Comparison of ENCODE assay signal across 10 mouse cellular contexts in genomic region chr7:27164112-27164947, GRCm38 (mm10). TPM values are rescaled to one million over a fixed set of nuclear protein-coding genes. Genes with fewer than 3 reads are reported as not detected.
DNase-seq lines count a peak whose midpoint lies in the region; ATAC-seq lines count a peak whose summit lies in the region.
"Had no signal": no experiment of that assay in that cellular context is flagged by ENCODE, and none has a peak within 500 bp of the region (broad histone marks: within the 10 kb centered on the region; RNA-seq: fewer than 3 reads in every experiment).

No protein-coding gene starts in this region.

- no peaks in the 10 kb centered on the region for H3K27me3 ChIP-seq in forebrain, embryonic 14.5 days (replicated peaks; ENCODE audit: control insufficient read depth, insufficient read depth, low read length)
- H3K27me3 ChIP-seq in limb, embryonic 10.5 days (ENCODE audit: low read depth, poor library complexity, severe bottlenecking) = no peaks in the 10 kb centered on the region
- no peaks in the 10 kb centered on the region for H3K27me3 ChIP-seq in stomach, embryonic 15.5 days (replicated peaks)

- H3K9ac ChIP-seq in forebrain, embryonic 14.5 days (ENCODE audit: low read length) = peak overlapping the region; percentile 49
- no peak overlapping the region for H3K9ac ChIP-seq in stomach, embryonic 15.5 days

- no peaks in the 10 kb centered on the region for H3K9me3 ChIP-seq in forebrain, embryonic 14.5 days (replicated peaks; ENCODE audit: control insufficient read depth, low read length)
- H3K9me3 ChIP-seq in limb, embryonic 10.5 days (replicated peaks) = no peaks in the 10 kb centered on the region
- no peaks in the 10 kb centered on the region for H3K9me3 ChIP-seq in stomach, embryonic 15.5 days

- ATAC-seq in forebrain, embryonic 14.5 days = no peak
- no peak for ATAC-seq in stomach, embryonic 15.5 days (ENCODE audit: insufficient read depth, low FRiP score, low read depth)

- no peak overlapping the region for H3K27ac ChIP-seq in forebrain, embryonic 14.5 days (ENCODE audit: low read depth, low read length)
- H3K27ac ChIP-seq in limb, embryonic 10.5 days = no peak overlapping the region; the same call in 1 of the 2 replicates
- H3K27ac ChIP-seq in stomach, embryonic 15.5 days = no peak overlapping the region

- 87% methylated on average over 33 of the region's 33 CpGs for WGBS in forebrain, embryonic 14.5 days
- 81% methylated on average over 33 of the region's 33 CpGs for WGBS in limb, embryonic 10.5 days
- 79% methylated on average over 33 of the region's 33 CpGs for WGBS in stomach, embryonic 15.5 days

- peaks cover 44% of the 10 kb centered on the region for H3K4me1 ChIP-seq in forebrain, embryonic 14.5 days (ENCODE audit: control insufficient read depth, insufficient read depth, low read length)
- H3K4me1 ChIP-seq in limb, embryonic 10.5 days = peaks cover 54% of the 10 kb centered on the region
- H3K4me1 ChIP-seq in stomach, embryonic 15.5 days = peaks cover 59% of the 10 kb centered on the region

- peak; percentile 13 for DNase-seq in gastrocnemius, postnatal 25 days
- DNase-seq in gastrocnemius, postnatal 14 days = no peak
- DNase-seq in ZHBTc4 (ENCODE audit: low read depth, low spot score) = peak; percentile 80
- no peak for DNase-seq in forebrain, embryonic 14.5 days (ENCODE audit: low spot score)
- DNase-seq in limb, embryonic 10.5 days (ENCODE audit: low spot score) = no peak
- no peak for DNase-seq in left cerebral cortex, postnatal 4 days
- no peak for DNase-seq in gastrocnemius, postnatal 36 days

- intact Hi-C loops in gastrocnemius, postnatal 14 days (cut with DNase I; ENCODE audit: low total_unique reads) = no loop called here
- intact Hi-C loops in left cerebral cortex, postnatal 4 days (cut with DNase I) = no loop called here
- intact Hi-C loops in gastrocnemius, postnatal 36 days (cut with DNase I) = loop anchor here (5.0 kb wide), 1 partner anchor 63 kb away; the partner anchor contains the start of gene Itpkc

- H3K36me3 ChIP-seq in forebrain, embryonic 14.5 days (ENCODE audit: control insufficient read depth, insufficient read depth, low read length) = peaks cover 47% of the 10 kb centered on the region
- H3K36me3 ChIP-seq in limb, embryonic 10.5 days = peaks cover 63% of the 10 kb centered on the region
- H3K36me3 ChIP-seq in stomach, embryonic 15.5 days = peaks cover 21% of the 10 kb centered on the region

- peak overlapping the region; percentile 78 for H3K4me2 ChIP-seq in forebrain, embryonic 14.5 days (ENCODE audit: low read length)
- H3K4me2 ChIP-seq in stomach, embryonic 15.5 days = peak overlapping the region; percentile 77

- H3K4me3 ChIP-seq in forebrain, embryonic 14.5 days (ENCODE audit: low read depth, low read length) = peak overlapping the region; percentile 72
- H3K4me3 ChIP-seq in limb, embryonic 10.5 days = peak overlapping the region; percentile 66
- H3K4me3 ChIP-seq in stomach, embryonic 15.5 days (replicated peaks) = peak overlapping the region; percentile 74

RNA-seq across cellular contexts. Expression of gene Egln2, which starts 2.3 kb away (rescaled TPM):
- 100 to 1,000 TPM in 1 of 2 experiments, 10 to 100 TPM in 1; 92.9 to 103 TPM for total RNA-seq in gastrocnemius, postnatal 25 days (2021)
- 10 to 100 TPM; 83.0 to 87.9 TPM for total RNA-seq in gastrocnemius, postnatal 14 days (2021)
- 42.2 and 54.2 TPM in 2 replicates for polyA plus RNA-seq in forebrain, embryonic 14.5 days (2014; fragmentation: Nextera tagmentation; extraction: Ambion mirVana)
- 95.2 and 97.8 TPM in 2 replicates for polyA plus RNA-seq in limb, embryonic 10.5 days (2016; fragmentation: Nextera tagmentation; extraction: Ambion mirVana)
- 68.9 and 73.7 TPM in 2 replicates for polyA plus RNA-seq in stomach, embryonic 15.5 days (2015; fragmentation: Nextera tagmentation; extraction: Ambion mirVana)
- total RNA-seq in left cerebral cortex, postnatal 4 days (2021) = 10 to 100 TPM; 89.8 to 91.3 TPM
- total RNA-seq in gastrocnemius, postnatal 36 days (2021) = 100 to 1,000 TPM in 1 of 2 experiments, 10 to 100 TPM in 1; 99.1 to 112 TPM

RNA-seq across cellular contexts. Expression of gene Cyp2t4, which starts 10.8 kb away (rescaled TPM):
- not detected for total RNA-seq in gastrocnemius, postnatal 25 days (2021)
- not detected for total RNA-seq in gastrocnemius, postnatal 14 days (2021)
- polyA plus RNA-seq in forebrain, embryonic 14.5 days (2014; fragmentation: Nextera tagmentation; extraction: Ambion mirVana) = 0.28 TPM in 1 of 2 replicates, not detected in the other
- polyA plus RNA-seq in limb, embryonic 10.5 days (2016; fragmentation: Nextera tagmentation; extraction: Ambion mirVana) = 0.11 and 0.19 TPM in 2 replicates
- polyA plus RNA-seq in stomach, embryonic 15.5 days (2015; fragmentation: Nextera tagmentation; extraction: Ambion mirVana) = not detected in 2 replicates
- not detected for total RNA-seq in left cerebral cortex, postnatal 4 days (2021)
- total RNA-seq in gastrocnemius, postnatal 36 days (2021) = not detected
- polyA plus RNA-seq: frontal cortex, adult 2 months; spleen, adult 2 months had no signal

RNA-seq across cellular contexts. Expression of gene Rab4b, which starts 14.4 kb away (rescaled TPM):
- 10 to 100 TPM; 10.1 to 10.4 TPM for total RNA-seq in gastrocnemius, postnatal 25 days (2021)
- 10 to 100 TPM; 19.7 to 20.0 TPM for total RNA-seq in gastrocnemius, postnatal 14 days (2021)
- 69.8 and 75.8 TPM in 2 replicates for polyA plus RNA-seq in forebrain, embryonic 14.5 days (2014; fragmentation: Nextera tagmentation; extraction: Ambion mirVana)
- polyA plus RNA-seq in limb, embryonic 10.5 days (2016; fragmentation: Nextera tagmentation; extraction: Ambion mirVana) = 59.8 and 67.0 TPM in 2 replicates
- polyA plus RNA-seq in stomach, embryonic 15.5 days (2015; fragmentation: Nextera tagmentation; extraction: Ambion mirVana) = 63.5 and 65.3 TPM in 2 replicates
- total RNA-seq in left cerebral cortex, postnatal 4 days (2021) = 10 to 100 TPM; 86.0 to 89.0 TPM
- total RNA-seq in gastrocnemius, postnatal 36 days (2021) = 1 to 10 TPM; 8.5 to 9.3 TPM

RNA-seq across cellular contexts. Expression of gene Gm21983, which starts 16.6 kb away (rescaled TPM):
- not detected for total RNA-seq in gastrocnemius, postnatal 25 days (2021)
- total RNA-seq in gastrocnemius, postnatal 14 days (2021) = not detected
- polyA plus RNA-seq in forebrain, embryonic 14.5 days (2014; fragmentation: Nextera tagmentation; extraction: Ambion mirVana) = not detected in 2 replicates
- 0.81 TPM in 1 of 2 replicates, not detected in the other for polyA plus RNA-seq in limb, embryonic 10.5 days (2016; fragmentation: Nextera tagmentation; extraction: Ambion mirVana)
- polyA plus RNA-seq in stomach, embryonic 15.5 days (2015; fragmentation: Nextera tagmentation; extraction: Ambion mirVana) = 0.59 TPM in 1 of 2 replicates, not detected in the other
- total RNA-seq in left cerebral cortex, postnatal 4 days (2021) = not detected
- not detected for total RNA-seq in gastrocnemius, postnatal 36 days (2021)
- polyA plus RNA-seq: spleen, adult 2 months had no signal

RNA-seq across cellular contexts. Expression of gene Mia, which starts 16.6 kb away (rescaled TPM):
- not detected for total RNA-seq in gastrocnemius, postnatal 25 days (2021)
- total RNA-seq in gastrocnemius, postnatal 14 days (2021) = under 1 TPM; 0.44 to 0.68 TPM
- polyA plus RNA-seq in forebrain, embryonic 14.5 days (2014; fragmentation: Nextera tagmentation; extraction: Ambion mirVana) = 11.9 and 15.6 TPM in 2 replicates
- polyA plus RNA-seq in limb, embryonic 10.5 days (2016; fragmentation: Nextera tagmentation; extraction: Ambion mirVana) = 1.1 and 5.0 TPM in 2 replicates
- 12.3 and 21.2 TPM in 2 replicates for polyA plus RNA-seq in stomach, embryonic 15.5 days (2015; fragmentation: Nextera tagmentation; extraction: Ambion mirVana)
- total RNA-seq in left cerebral cortex, postnatal 4 days (2021) = 1 to 10 TPM; 2.3 to 2.4 TPM
- total RNA-seq in gastrocnemius, postnatal 36 days (2021) = under 1 TPM; 0.57 to 0.69 TPM

Comparison
In these comparisons a context has a peak if more than half of its experiments do, and no peak if none do; other contexts are left out.
1. DNase-seq: peak in gastrocnemius, postnatal 25 days (single experiment) and ZHBTc4 (single experiment); none in gastrocnemius, postnatal 14 days (single experiment), forebrain, embryonic 14.5 days (single experiment), limb, embryonic 10.5 days (single experiment), left cerebral cortex, postnatal 4 days (single experiment) and gastrocnemius, postnatal 36 days (0 of 2).
2. RNA of gene Rab4b, which starts 14.4 kb away (total RNA-seq): 86.0 to 89.0 TPM in left cerebral cortex, postnatal 4 days; 19.7 to 20.0 TPM in gastrocnemius, postnatal 14 days, 10.1 to 10.4 TPM in gastrocnemius, postnatal 25 days and 8.5 to 9.3 TPM in gastrocnemius, postnatal 36 days; every median in the first group is over 4 times any median in the second.
3. Peak in every context shown above with its lines, with median percentiles within 50 percentile points of each other: H3K4me3 ChIP-seq.